Mouse (Mus musculus) spleen, embryonic (tissue): Measurements from ENCODE around the gene Odf2l.

Experiments used
- CTCF ChIA-PET: fragments of 350-600 bp; sonication (Branson Sonifier 250); formaldehyde crosslinking; loops from one replicate; lab custom pipeline; 2022; lab: Charles Lee

The Odf2l gene

DNA sequence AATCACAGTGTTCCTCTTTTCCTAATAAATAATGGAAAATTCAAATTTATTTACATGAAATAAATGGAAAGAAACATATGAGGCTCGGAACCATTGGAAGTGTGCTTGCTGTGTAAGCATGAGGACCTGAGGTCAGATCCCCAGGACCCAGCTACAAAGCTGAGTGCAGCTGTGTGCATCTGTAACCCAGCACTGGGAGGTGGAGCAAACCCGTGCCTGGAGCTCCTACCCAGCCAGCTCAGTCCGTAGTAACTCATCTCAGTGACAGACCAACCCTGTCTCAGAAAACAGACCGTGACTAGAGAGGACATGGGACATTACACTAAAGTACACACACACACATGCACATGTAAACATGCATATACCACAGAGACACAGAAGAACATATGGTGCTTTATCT is 21.8 kb downstream of the Odf2l start:
- CTCF ChIA-PET = no interaction called here

DNA sequence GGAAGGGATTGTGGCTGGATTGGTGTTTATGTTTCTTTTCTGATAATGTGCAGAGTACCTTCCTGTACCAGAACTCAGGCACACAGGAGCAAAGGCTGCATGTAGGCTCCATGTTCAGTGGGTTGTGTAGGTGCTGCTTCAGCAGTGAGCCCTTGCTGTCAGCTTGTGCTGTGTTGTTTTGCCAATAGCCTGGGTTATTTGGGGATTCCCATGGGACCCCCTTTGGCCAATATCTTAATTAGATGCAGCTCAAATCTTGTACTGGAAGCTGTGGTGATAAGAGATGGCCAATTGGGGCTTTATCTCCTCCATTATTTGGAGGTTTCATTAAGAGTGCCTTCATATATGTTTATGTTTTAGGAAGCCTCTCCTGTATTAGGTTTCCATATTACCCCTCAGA is 24.5 kb downstream of the Odf2l start:
- CTCF ChIA-PET = no interaction called here

- CTCF ChIA-PET = no interaction called here
These were observed 25.5 kb downstream of the Odf2l start for GRCm38 (mm10) chr3:145143856-145144255.

DNA sequence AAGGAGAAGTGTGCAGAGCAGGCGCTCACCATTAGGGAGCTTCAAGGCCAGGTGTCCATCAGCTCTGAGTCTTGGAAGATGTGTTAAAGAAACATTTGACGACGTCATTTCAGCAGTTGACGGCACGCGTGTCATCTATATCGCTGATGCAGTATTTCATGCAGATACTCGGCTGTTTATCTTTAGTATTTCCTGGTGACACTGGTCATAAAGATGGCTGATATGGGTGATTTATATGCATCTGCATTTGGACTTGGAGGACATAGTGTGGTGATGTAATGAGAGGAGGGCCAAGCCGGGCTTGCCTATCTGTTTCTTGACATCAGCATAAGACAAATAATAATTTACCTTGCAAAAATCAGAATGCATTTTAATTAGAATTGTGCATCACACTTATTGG is 28.5 kb downstream of the Odf2l start:
- CTCF ChIA-PET = no interaction called here

- CTCF ChIA-PET = no interaction called here
These were observed 29.1 kb downstream of the Odf2l start for GRCm38 (mm10) chr3:145147483-145147882.

GRCm38 (mm10) chr3:145147952-145148351 is 29.6 kb downstream of the Odf2l start:
- CTCF ChIA-PET = no interaction called here

DNA sequence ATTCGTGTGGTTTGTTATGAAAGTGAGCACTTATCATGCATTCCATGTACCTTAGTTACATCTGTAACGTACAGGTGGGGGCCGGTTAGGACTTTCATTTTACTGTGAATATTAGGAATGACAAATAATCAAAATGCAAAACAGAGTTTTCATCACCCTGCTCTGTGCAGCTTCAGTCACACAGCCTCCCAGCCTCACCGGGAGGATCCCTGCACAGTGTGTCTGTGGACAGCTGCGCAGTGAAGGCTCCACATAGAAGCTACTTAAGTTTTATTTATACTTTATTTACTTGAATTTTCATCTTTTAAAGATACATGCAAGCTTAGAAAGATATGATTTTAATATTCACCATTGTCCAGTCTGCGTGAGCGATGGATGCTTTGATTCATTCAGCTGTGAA is 32.7 kb downstream of the Odf2l start:
- CTCF ChIA-PET = no interaction called here

DNA sequence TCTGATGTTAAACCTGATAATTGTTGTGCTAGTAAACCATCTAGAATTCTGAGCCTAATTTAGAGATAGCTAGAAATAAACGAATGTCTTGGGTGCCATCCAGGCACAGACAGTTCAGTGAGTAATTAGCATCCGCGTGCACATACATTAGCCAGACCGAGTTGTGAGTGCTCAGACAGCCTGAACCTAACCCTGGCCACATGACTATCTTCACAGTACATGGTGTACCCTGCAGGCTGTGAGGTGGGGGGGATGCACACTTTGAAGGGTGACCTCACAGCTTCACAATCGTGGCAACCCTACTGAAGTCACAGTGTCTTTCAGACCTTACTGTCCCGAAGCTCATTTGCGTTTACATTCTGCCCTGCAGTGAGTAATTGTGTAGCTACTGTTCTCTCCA is 33.5 kb downstream of the Odf2l start:
- CTCF ChIA-PET = no interaction called here

GRCm38 (mm10) chr3:145156883-145157282 is 38.5 kb downstream of the Odf2l start:
- CTCF ChIA-PET = no interaction called here

DNA sequence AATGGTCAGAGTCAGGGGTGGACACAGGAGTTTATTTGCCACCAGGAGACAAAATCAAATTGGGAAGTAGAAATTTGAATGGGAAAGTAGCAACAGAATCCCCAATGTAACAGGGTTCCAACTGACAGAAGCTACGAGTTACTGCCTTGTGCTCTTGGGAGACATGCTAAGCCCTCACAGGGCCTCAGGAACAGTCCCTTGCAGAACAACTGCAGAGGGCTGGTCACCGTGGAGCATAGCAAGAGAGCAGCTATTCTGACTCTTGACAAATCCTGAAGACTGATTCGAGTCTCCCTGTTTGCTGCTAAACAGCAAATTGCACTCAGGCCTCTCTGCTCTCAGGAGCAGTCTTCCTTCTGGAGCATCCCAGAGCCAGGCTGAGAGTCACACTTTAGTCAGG is 40.1 kb downstream of the Odf2l start:
- CTCF ChIA-PET = no interaction called here

DNA sequence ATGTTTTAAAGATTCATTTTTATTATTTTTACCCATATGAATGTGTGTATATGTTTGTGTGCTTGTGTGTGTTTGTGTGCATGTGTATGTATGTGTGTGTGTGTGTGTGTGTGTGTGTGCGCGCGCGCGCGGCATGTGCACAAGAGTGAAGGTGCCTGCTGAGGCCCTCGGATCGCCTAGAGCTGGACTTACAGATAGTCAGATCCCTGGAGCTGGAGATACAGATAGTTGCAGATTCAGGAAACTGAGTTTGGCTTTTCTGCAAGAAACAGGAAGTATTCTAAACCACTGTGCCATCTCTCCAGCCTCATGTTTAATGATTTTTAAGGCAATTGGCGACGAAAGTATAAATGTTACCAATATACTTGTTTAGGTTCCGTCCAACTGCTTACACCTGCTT is 48.4 kb downstream of the Odf2l start:
- CTCF ChIA-PET = no interaction called here

GRCm38 (mm10) chr3:145167766-145168165 is 49.4 kb downstream of the Odf2l start:
- CTCF ChIA-PET = no interaction called here

GRCm38 (mm10) chr3:145168844-145169696 is 50.7 kb downstream of the Odf2l start:
- CTCF ChIA-PET = no interaction called here

DNA sequence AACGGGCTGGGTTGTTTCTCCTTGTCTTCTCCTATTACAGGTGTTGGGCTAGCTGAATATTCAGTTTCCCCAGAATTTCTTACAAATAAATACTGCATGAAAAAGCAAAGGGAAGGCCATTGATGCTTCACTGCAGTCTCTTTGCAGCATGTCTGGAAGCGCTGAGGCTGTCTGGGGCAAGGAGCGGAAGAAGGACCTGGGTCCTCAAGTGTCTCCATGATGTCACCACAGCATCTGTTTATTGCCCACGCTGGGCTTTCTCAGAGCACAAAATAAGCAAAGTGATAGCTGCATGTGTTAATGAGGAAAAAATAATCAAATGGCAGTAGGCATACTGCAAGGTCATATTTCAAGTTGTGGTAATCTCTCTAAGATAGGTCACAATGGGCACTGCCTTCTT is 51.6 kb downstream of the Odf2l start:
- CTCF ChIA-PET = no interaction called here

DNA sequence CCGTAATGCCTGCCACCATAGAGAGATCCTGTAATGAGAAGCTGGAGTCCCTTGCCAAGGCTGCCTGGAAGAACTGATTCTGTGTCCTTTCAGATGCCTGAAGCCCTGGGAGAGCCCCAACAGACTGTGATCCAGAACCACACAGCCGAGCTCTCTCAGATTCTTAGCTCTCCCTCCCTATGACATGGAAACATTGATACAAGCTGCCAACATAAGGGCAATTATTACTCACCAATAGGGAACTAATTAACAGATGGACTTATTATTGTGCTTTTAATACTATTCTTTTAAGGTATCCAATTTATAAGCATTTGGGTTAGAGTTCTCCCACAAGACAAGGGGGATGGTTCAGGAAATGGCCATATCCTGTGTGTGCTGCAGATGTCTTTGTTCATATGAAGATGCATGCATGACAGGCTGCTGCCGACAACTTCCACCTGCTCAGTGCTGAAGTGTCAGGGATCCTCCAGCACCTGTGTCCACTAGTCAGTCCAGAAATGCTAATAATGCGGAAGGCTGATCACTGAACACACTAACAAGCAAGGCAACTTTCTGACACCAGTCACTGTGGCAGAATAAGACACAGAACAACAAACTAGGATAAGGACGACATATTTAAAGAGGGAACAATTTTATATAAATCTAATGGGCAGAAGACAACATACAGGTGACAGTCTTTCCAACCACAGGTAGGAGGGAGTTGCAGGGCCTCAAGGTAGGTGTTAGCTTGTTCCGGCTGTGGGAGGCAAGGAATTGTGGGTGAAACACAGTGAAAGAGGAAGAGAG is 52.4 kb downstream of the Odf2l start:
- CTCF ChIA-PET = no interaction called here

GRCm38 (mm10) chr3:145171390-145172060 is 53.1 kb downstream of the Odf2l start:
- CTCF ChIA-PET = no interaction called here

DNA sequence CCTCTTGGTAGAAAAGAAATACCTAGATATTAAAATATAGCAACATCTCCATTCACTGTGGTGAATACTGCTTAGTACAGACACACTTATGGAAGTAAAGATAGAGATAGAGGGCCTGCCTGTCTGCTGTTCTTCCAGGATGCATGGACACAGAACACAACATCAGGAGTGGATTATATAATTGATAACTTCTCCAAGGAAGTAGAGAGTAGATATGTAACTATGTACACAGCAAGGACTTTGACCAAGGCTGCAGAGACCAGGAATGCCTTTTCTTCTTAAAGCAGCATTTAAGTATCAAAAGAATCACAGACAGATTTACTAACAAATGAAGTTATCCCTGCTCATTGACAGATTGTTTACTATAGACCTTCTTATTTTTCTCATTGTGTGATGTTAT is 66.3 kb downstream of the Odf2l start:
- CTCF ChIA-PET = no interaction called here

GRCm38 (mm10) chr3:145191972-145192371 is 73.6 kb downstream of the Odf2l start:
- CTCF ChIA-PET = no interaction called here

DNA sequence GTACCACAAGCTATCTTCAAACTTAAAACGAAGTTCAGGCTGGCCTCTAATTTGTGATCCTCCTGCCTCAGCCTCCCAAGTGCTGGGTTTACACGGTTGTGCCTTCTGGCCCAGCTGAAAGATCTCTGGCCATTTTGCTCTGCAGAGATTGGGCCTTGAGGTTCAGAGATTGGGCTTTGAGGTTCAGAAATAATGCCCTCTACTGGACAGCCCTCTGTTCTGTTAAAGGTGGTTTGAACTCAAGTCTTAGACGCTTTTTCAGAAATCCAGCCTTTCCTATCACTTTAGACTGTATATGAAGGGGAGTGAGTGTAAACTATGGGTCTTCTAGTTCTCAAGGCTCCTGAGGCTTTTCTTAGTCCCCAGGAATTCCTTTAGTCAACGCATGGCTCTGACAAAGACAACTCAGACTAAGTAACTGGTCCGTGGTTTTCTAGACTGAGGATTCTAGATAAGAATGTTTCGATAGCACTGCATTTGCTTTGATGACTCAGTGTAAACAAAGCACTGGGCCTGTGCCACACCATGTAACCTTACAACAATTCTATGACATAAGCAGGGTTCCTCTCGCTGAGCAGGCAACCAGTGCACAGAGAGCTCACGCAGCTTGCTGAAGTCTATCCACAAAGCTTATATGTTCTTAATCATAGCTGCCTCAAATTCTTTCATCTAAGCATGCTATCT is 77.0 kb downstream of the Odf2l start:
- CTCF ChIA-PET = no interaction called here

- CTCF ChIA-PET = no interaction called here
These were observed 79.7 kb downstream of the Odf2l start for GRCm38 (mm10) chr3:145198050-145198449.
